In the genomic region with DNA sequence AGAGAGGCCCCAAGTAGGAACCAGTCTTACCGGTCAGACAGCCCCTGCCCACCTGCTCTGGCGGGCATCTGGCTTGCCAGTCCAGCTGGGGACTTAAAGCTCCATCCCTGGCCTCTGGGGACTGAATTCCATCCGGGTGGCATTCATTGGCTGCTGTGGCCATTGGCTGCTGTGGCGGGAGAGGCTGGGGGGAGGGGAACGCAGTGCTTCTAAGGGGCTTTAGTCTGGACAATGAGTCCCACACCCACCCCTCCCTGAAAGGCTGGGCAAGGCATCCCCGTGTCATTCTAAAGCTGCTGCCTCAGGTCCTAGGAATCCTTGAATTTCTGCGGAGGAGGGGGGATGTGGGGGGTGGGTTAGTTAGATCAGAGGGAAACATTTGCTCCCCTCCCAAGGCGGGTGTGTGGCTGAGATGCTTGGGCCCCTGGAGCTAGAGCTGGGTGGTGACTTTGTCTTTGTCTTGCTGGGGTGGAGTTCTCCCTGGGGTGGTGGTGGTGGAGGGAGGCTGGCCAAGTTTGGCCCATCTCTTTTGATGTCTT, we compare ENCODE assay signal across 7 mouse cellular contexts. TPM values are rescaled to one million over a fixed set of nuclear protein-coding genes. Genes with fewer than 3 reads are reported as not detected.
DNase-seq lines count a peak whose midpoint lies in the region; ATAC-seq and TF ChIP-seq lines count a peak whose summit lies in the region.

No protein-coding gene starts in this region.

- TF ChIP-seq CTCF in E14TG2a.4 (conservative IDR thresholded peaks at IDR 0.05; ENCODE audit: low read length): no peak
- TF ChIP-seq CTCF in intestine, postnatal 0 days (IDR thresholded peaks at IDR 0.05; ENCODE audit: low read depth): no peak

- peak overlapping the region; percentile 94 for H3K4me3 ChIP-seq in E14TG2a.4 (replicated peaks; ENCODE audit: low read length)
- peak overlapping the region; percentile 92 for H3K4me3 ChIP-seq in forebrain, embryonic 11.5 days (ENCODE audit: low read depth, low read length)
- peak overlapping the region; percentile 88 for H3K4me3 ChIP-seq in intestine, postnatal 0 days (ENCODE audit: low read depth, low read length)
- H3K4me3 ChIP-seq in lung, embryonic 15.5 days: peak overlapping the region; percentile 90
- H3K4me3 ChIP-seq in stomach, embryonic 14.5 days (ENCODE audit: low read depth, low read length): peak overlapping the region; percentile 92

- H3K27me3 ChIP-seq in E14TG2a.4 (ENCODE audit: insufficient read depth, low read length): no peaks in the 10 kb centered on the region
- no peaks in the 10 kb centered on the region for H3K27me3 ChIP-seq in forebrain, embryonic 11.5 days (ENCODE audit: control insufficient read depth, insufficient read depth, low read length)
- no peaks in the 10 kb centered on the region for H3K27me3 ChIP-seq in intestine, postnatal 0 days (replicated peaks; ENCODE audit: control insufficient read depth, insufficient read depth, low read length)
- no peaks in the 10 kb centered on the region for H3K27me3 ChIP-seq in lung, embryonic 15.5 days
- no peaks in the 10 kb centered on the region for H3K27me3 ChIP-seq in stomach, embryonic 14.5 days (ENCODE audit: control insufficient read depth, insufficient read depth, low read length)

- H3K27ac ChIP-seq in forebrain, embryonic 11.5 days (ENCODE audit: low read depth, low read length): peak overlapping the region; percentile 97
- peak overlapping the region; percentile 79; the same call in 1 of the 2 replicates for H3K27ac ChIP-seq in intestine, postnatal 0 days (ENCODE audit: low read depth, low read length)
- peak overlapping the region; percentile 100 for H3K27ac ChIP-seq in lung, embryonic 15.5 days
- peak overlapping the region; percentile 99 for H3K27ac ChIP-seq in stomach, embryonic 14.5 days (ENCODE audit: low read length)

- H3K4me1 ChIP-seq in E14TG2a.4 (replicated peaks; ENCODE audit: low read depth, low read length): peaks cover 55% of the 10 kb centered on the region
- H3K4me1 ChIP-seq in forebrain, embryonic 11.5 days (replicated peaks; ENCODE audit: control insufficient read depth, insufficient read depth, low read length): peaks cover 25% of the 10 kb centered on the region
- 0 out of 2 replicates have a peak, but pooled peaks cover 7% of the 10 kb centered on the region for H3K4me1 ChIP-seq in intestine, postnatal 0 days (replicated peaks; ENCODE audit: control insufficient read depth, insufficient read depth, low read length)
- peaks cover 47% of the 10 kb centered on the region for H3K4me1 ChIP-seq in lung, embryonic 15.5 days
- peaks cover 32% of the 10 kb centered on the region for H3K4me1 ChIP-seq in stomach, embryonic 14.5 days (ENCODE audit: control insufficient read depth, insufficient read depth, low read length)

- H3K36me3 ChIP-seq in E14TG2a.4 (ENCODE audit: insufficient read depth, low read length): peaks cover 64% of the 10 kb centered on the region
- H3K36me3 ChIP-seq in forebrain, embryonic 11.5 days (ENCODE audit: control insufficient read depth, insufficient read depth, low read length): peaks cover 24% of the 10 kb centered on the region
- H3K36me3 ChIP-seq in intestine, postnatal 0 days (ENCODE audit: control insufficient read depth, insufficient read depth): peaks cover 38% of the 10 kb centered on the region
- H3K36me3 ChIP-seq in lung, embryonic 15.5 days: peaks cover 47% of the 10 kb centered on the region
- peaks cover 48% of the 10 kb centered on the region for H3K36me3 ChIP-seq in stomach, embryonic 14.5 days (ENCODE audit: control insufficient read depth, insufficient read depth, low read length)

- under 1% methylated on average over 8 of the region's 8 CpGs for WGBS in forebrain, embryonic 11.5 days
- WGBS in intestine, postnatal 0 days: 3% methylated on average over 8 of the region's 8 CpGs
- 3% methylated on average over 8 of the region's 8 CpGs for WGBS in lung, embryonic 15.5 days
- 2% methylated on average over 8 of the region's 8 CpGs for WGBS in stomach, embryonic 14.5 days

- peak overlapping the region; percentile 99 for H3K4me2 ChIP-seq in forebrain, embryonic 11.5 days (ENCODE audit: low read depth, low read length, severe bottlenecking)
- peak overlapping the region; percentile 99 for H3K4me2 ChIP-seq in intestine, postnatal 0 days (replicated peaks; ENCODE audit: low read depth)
- H3K4me2 ChIP-seq in lung, embryonic 15.5 days: peak overlapping the region; percentile 96
- H3K4me2 ChIP-seq in stomach, embryonic 14.5 days (replicated peaks; ENCODE audit: low read depth, low read length): peak overlapping the region; percentile 100

- DNase-seq in NIH3T3 (ENCODE audit: low read depth): peak; percentile 35
- peak; percentile 93 for DNase-seq in forebrain, embryonic 11.5 days (ENCODE audit: low spot score)
- DNase-seq in frontal cortex, adult 2 months (ENCODE audit: extremely low spot score in 1 of 2, low spot score in 1 of 2): no peak

- H3K9ac ChIP-seq in forebrain, embryonic 11.5 days (ENCODE audit: low read length): peak overlapping the region; percentile 99
- peak overlapping the region; percentile 84 for H3K9ac ChIP-seq in intestine, postnatal 0 days (ENCODE audit: low read depth, low read length)
- peak overlapping the region; percentile 99 for H3K9ac ChIP-seq in lung, embryonic 15.5 days
- H3K9ac ChIP-seq in stomach, embryonic 14.5 days (replicated peaks; ENCODE audit: low read depth, low read length): peak overlapping the region; percentile 94

- H3K9me3 ChIP-seq in E14TG2a.4 (ENCODE audit: low read length): no peaks in the 10 kb centered on the region
- no peaks in the 10 kb centered on the region for H3K9me3 ChIP-seq in forebrain, embryonic 11.5 days (ENCODE audit: control insufficient read depth, low read length)
- no peaks in the 10 kb centered on the region for H3K9me3 ChIP-seq in intestine, postnatal 0 days (ENCODE audit: control insufficient read depth)
- H3K9me3 ChIP-seq in lung, embryonic 15.5 days: no peaks in the 10 kb centered on the region
- no peaks in the 10 kb centered on the region for H3K9me3 ChIP-seq in stomach, embryonic 14.5 days (ENCODE audit: control insufficient read depth, low read depth, low read length)

- peak; percentile 66 for ATAC-seq in forebrain, embryonic 11.5 days (replicated peaks; ENCODE audit: low FRiP score)
- ATAC-seq in intestine, postnatal 0 days: peak; percentile 14; the same call in 1 of the 2 replicates
- ATAC-seq in lung, embryonic 15.5 days (ENCODE audit: borderline replicate concordance, extremely low read depth, low FRiP score, low TSS enrichment): peak; percentile 0; the same call in 1 of the 2 replicates
- ATAC-seq in stomach, embryonic 14.5 days (ENCODE audit: insufficient number of reproducible peaks, insufficient read depth, low FRiP score, low read depth): peak; percentile 1; the same call in 1 of the 2 replicates

RNA-seq across cellular contexts. Expression of gene Patz1, which starts 4.1 kb away (rescaled TPM):
- 130 and 131 TPM in 2 replicates for polyA plus RNA-seq in forebrain, embryonic 11.5 days (2014; fragmentation: Nextera tagmentation; extraction: Ambion mirVana)
- polyA plus RNA-seq in intestine, postnatal 0 days (2015; fragmentation: Nextera tagmentation; extraction: Ambion mirVana): 10.7 and 12.1 TPM in 2 replicates
- polyA plus RNA-seq in lung, embryonic 15.5 days (2015; fragmentation: Nextera tagmentation; extraction: Ambion mirVana): 48.9 and 52.7 TPM in 2 replicates
- polyA plus RNA-seq in stomach, embryonic 14.5 days (2014; fragmentation: Nextera tagmentation; extraction: Ambion mirVana): 48.1 and 51.1 TPM in 2 replicates
- polyA plus RNA-seq in frontal cortex, adult 2 months (2012; rRNA removed): 33.0 and 33.9 TPM in 2 replicates

RNA-seq across cellular contexts. Expression of gene Drg1, which starts 26.6 kb away (rescaled TPM):
- 289 and 299 TPM in 2 replicates for polyA plus RNA-seq in forebrain, embryonic 11.5 days (2014; fragmentation: Nextera tagmentation; extraction: Ambion mirVana)
- polyA plus RNA-seq in intestine, postnatal 0 days (2015; fragmentation: Nextera tagmentation; extraction: Ambion mirVana): 85.5 and 93.7 TPM in 2 replicates
- 251 and 257 TPM in 2 replicates for polyA plus RNA-seq in lung, embryonic 15.5 days (2015; fragmentation: Nextera tagmentation; extraction: Ambion mirVana)
- polyA plus RNA-seq in stomach, embryonic 14.5 days (2014; fragmentation: Nextera tagmentation; extraction: Ambion mirVana): 200 and 211 TPM in 2 replicates
- polyA plus RNA-seq in frontal cortex, adult 2 months (2012; rRNA removed): 76.0 and 86.1 TPM in 2 replicates

RNA-seq across cellular contexts. Expression of gene Pik3ip1, which starts 37.4 kb away (rescaled TPM):
- 9.7 and 10.6 TPM in 2 replicates for polyA plus RNA-seq in forebrain, embryonic 11.5 days (2014; fragmentation: Nextera tagmentation; extraction: Ambion mirVana)
- polyA plus RNA-seq in intestine, postnatal 0 days (2015; fragmentation: Nextera tagmentation; extraction: Ambion mirVana): 6.5 and 6.8 TPM in 2 replicates
- polyA plus RNA-seq in lung, embryonic 15.5 days (2015; fragmentation: Nextera tagmentation; extraction: Ambion mirVana): 10.8 and 11.0 TPM in 2 replicates
- polyA plus RNA-seq in stomach, embryonic 14.5 days (2014; fragmentation: Nextera tagmentation; extraction: Ambion mirVana): 11.4 and 14.1 TPM in 2 replicates
- polyA plus RNA-seq in frontal cortex, adult 2 months (2012; rRNA removed): 43.9 and 45.8 TPM in 2 replicates

Comparison
In these comparisons a context has a peak if more than half of its experiments do, and no peak if none do; other contexts are left out.
1. DNase-seq: peak in NIH3T3 (single experiment) and forebrain, embryonic 11.5 days (single experiment); none in frontal cortex, adult 2 months (0 of 2).
2. ATAC-seq: peak in every context shown above with its lines; median percentile 66 in forebrain, embryonic 11.5 days; 14 in intestine, postnatal 0 days; 1 in stomach, embryonic 14.5 days; 0 in lung, embryonic 15.5 days.
3. Peak in every context shown above with its lines, with median percentiles within 50 percentile points of each other: H3K4me3 ChIP-seq, H3K27ac ChIP-seq, H3K4me2 ChIP-seq and H3K9ac ChIP-seq.